Mouse (Mus musculus) heart, adult 18-20 months (tissue): ENCODE measurements around the gene Hebp1. TPM values are rescaled to one million over a fixed set of nuclear protein-coding genes. Genes with fewer than 3 reads are reported as not detected.
A peak's percentile ranks its signal among the peaks of the same experiment; 100 is the strongest.

Experiments used
- DNase-seq, 2 experiments: peaks; one replicate each; pipeline ENCODE4 v3.0.0; 2021 to 2022; ENCODE audit warnings: mixed read lengths in 1 of 2
- total RNA-seq, 2 experiments: library from RNA; stranded (reverse); gene quantifications; 2 replicates each; pipeline ENCODE4 v1.2.3; 2021

The Hebp1 gene
- total RNA-seq, 2 experiments from 2014 or later: 64.7 to 68.9 TPM

GRCm38 (mm10) chr6:135197446-135197845, 376 bp downstream of the Hebp1 start:
- no peak for DNase-seq

GRCm38 (mm10) chr6:135196707-135197106, 1.1 kb downstream of the Hebp1 start:
- DNase-seq: no peak

- no peak for DNase-seq
Measured at GRCm38 (mm10) chr6:135194907-135195306, 2.9 kb downstream of the Hebp1 start.

GRCm38 (mm10) chr6:135193733-135194132, 4.1 kb downstream of the Hebp1 start:
- peak in 1 of 2 experiments; percentile 8 for DNase-seq

- DNase-seq: peak in 1 of 2 experiments; percentile 10
Measured at GRCm38 (mm10) chr6:135192993-135193392, 4.8 kb downstream of the Hebp1 start.

GRCm38 (mm10) chr6:135191906-135192305, 5.9 kb downstream of the Hebp1 start:
- DNase-seq: peak in 1 of 2 experiments; percentile 4

GRCm38 (mm10) chr6:135190122-135190521, 7.7 kb downstream of the Hebp1 start:
- no peak for DNase-seq

GRCm38 (mm10) chr6:135188629-135189028, 9.2 kb downstream of the Hebp1 start:
- DNase-seq: no peak

GRCm38 (mm10) chr6:135187076-135187917, 10.5 kb downstream of the Hebp1 start:
- DNase-seq: no peak

GRCm38 (mm10) chr6:135183961-135184360, 13.9 kb downstream of the Hebp1 start:
- DNase-seq: peak in 1 of 2 experiments; percentile 11

- no peak for DNase-seq
Measured at GRCm38 (mm10) chr6:135182925-135183324, 14.9 kb downstream of the Hebp1 start.

GRCm38 (mm10) chr6:135178599-135178998, 19.2 kb downstream of the Hebp1 start:
- no peak for DNase-seq

- DNase-seq: no peak
Measured at GRCm38 (mm10) chr6:135177271-135177670, 20.6 kb downstream of the Hebp1 start.

GRCm38 (mm10) chr6:135175014-135175413, 22.8 kb downstream of the Hebp1 start:
- no peak for DNase-seq

GRCm38 (mm10) chr6:135171736-135172135, 26.1 kb downstream of the Hebp1 start:
- no peak for DNase-seq

GRCm38 (mm10) chr6:135169246-135169645, 28.6 kb downstream of the Hebp1 start:
- DNase-seq: no peak

GRCm38 (mm10) chr6:135168471-135168870, 29.4 kb downstream of the Hebp1 start:
- peak in 1 of 2 experiments; percentile 60 for DNase-seq

GRCm38 (mm10) chr6:135167380-135168311, 30.2 kb downstream of the Hebp1 start:
- peak; percentile 90 to 93 for DNase-seq

- no peak for DNase-seq
Measured at GRCm38 (mm10) chr6:135166712-135167111, 31.1 kb downstream of the Hebp1 start.

GRCm38 (mm10) chr6:135166262-135166661, 31.6 kb downstream of the Hebp1 start:
- no peak for DNase-seq

- no peak for DNase-seq
Measured at GRCm38 (mm10) chr6:135165706-135166105, 32.1 kb downstream of the Hebp1 start.

GRCm38 (mm10) chr6:135165191-135165590, 32.6 kb downstream of the Hebp1 start:
- DNase-seq: no peak

- DNase-seq: no peak
Measured at GRCm38 (mm10) chr6:135162861-135163260, 35.0 kb downstream of the Hebp1 start.
